Mouse (Mus musculus) urinary bladder, postnatal 4 days (tissue): ENCODE data around the gene Cep128.

Experiments
- DNase-seq, 2 experiments: peaks; one replicate each; pipeline ENCODE4 v3.0.0; 2021 to 2022; ENCODE audit warnings: low spot score in 2 of 2

Gene Cep128

GRCm38 (mm10) chr12:91307733-91308132, 76.5 kb downstream of the Cep128 start:
- DNase-seq, result no peak

GRCm38 (mm10) chr12:91305769-91306168, 78.4 kb downstream of the Cep128 start:
- no peak for DNase-seq

- no peak for DNase-seq
Measured at GRCm38 (mm10) chr12:91305038-91305437, 79.2 kb downstream of the Cep128 start.

GRCm38 (mm10) chr12:91298700-91299099, 85.5 kb downstream of the Cep128 start:
- DNase-seq, result no peak

- no peak for DNase-seq
Measured at GRCm38 (mm10) chr12:91295870-91296269, 88.3 kb downstream of the Cep128 start.

GRCm38 (mm10) chr12:91295436-91295835, 88.8 kb downstream of the Cep128 start:
- DNase-seq, result no peak

GRCm38 (mm10) chr12:91273936-91274335, 110.3 kb downstream of the Cep128 start:
- no peak for DNase-seq

- DNase-seq, result no peak
Measured at GRCm38 (mm10) chr12:91269634-91270033, 114.6 kb downstream of the Cep128 start.

- DNase-seq, result no peak
Measured at GRCm38 (mm10) chr12:91268974-91269373, 115.2 kb downstream of the Cep128 start.

- DNase-seq, result no peak
Measured at GRCm38 (mm10) chr12:91266014-91266413, 118.2 kb downstream of the Cep128 start.

- DNase-seq, result no peak
Measured at GRCm38 (mm10) chr12:91265462-91265861, 118.7 kb downstream of the Cep128 start.

- no peak for DNase-seq
Measured at GRCm38 (mm10) chr12:91264828-91265355, 119.3 kb downstream of the Cep128 start.

- no peak for DNase-seq
Measured at GRCm38 (mm10) chr12:91263705-91264104, 120.5 kb downstream of the Cep128 start.

- no peak for DNase-seq
Measured at GRCm38 (mm10) chr12:91262801-91263200, 121.4 kb downstream of the Cep128 start.

- no peak for DNase-seq
Measured at GRCm38 (mm10) chr12:91256334-91256733, 127.9 kb downstream of the Cep128 start.

GRCm38 (mm10) chr12:91254831-91255230, 129.4 kb downstream of the Cep128 start:
- DNase-seq, result no peak

- DNase-seq, result no peak
Measured at GRCm38 (mm10) chr12:91220609-91221008, 163.6 kb downstream of the Cep128 start.

- DNase-seq, result no peak
Measured at GRCm38 (mm10) chr12:91205550-91205949, 178.7 kb downstream of the Cep128 start.

- no peak for DNase-seq
Measured at GRCm38 (mm10) chr12:91204330-91204729, 179.9 kb downstream of the Cep128 start.

- no peak for DNase-seq
Measured at GRCm38 (mm10) chr12:91202496-91202895, 181.7 kb downstream of the Cep128 start.

GRCm38 (mm10) chr12:91189111-91189510, 195.1 kb downstream of the Cep128 start:
- DNase-seq, result no peak

- DNase-seq, result no peak
Measured at GRCm38 (mm10) chr12:91185564-91185963, 198.6 kb downstream of the Cep128 start.

GRCm38 (mm10) chr12:91184616-91185015, 199.6 kb downstream of the Cep128 start:
- DNase-seq, result no peak

- no peak for DNase-seq
Measured at GRCm38 (mm10) chr12:91183928-91184327, 200.3 kb downstream of the Cep128 start.
